Mouse (Mus musculus): ENCODE measurements around the gene Fam102a. TPM values are rescaled to one million over a fixed set of nuclear protein-coding genes. Genes with fewer than 3 reads are reported as not detected.

Gene Fam102a
- polyA plus RNA-seq, 1 experiment: 2.4 TPM

GRCm38 (mm10) chr2:32500461-32500860 is 34.7 kb upstream of the Fam102a start:
- Histone ChIP-seq H3ac (ENCODE audit: control insufficient read depth, insufficient read length, low read depth) (no peak overlapping the region), H3K27me3 (ENCODE audit: control insufficient read depth, insufficient read depth, insufficient read length) (no peaks in the 10 kb centered on the region), H3K79me2 (ENCODE audit: control insufficient read depth, insufficient read depth) (no peaks in the 10 kb centered on the region), H3K79me3 (ENCODE audit: low read depth) (no peaks in the 10 kb centered on the region), H3K36me3 (ENCODE audit: control insufficient read depth, insufficient read depth) (no peaks in the 10 kb centered on the region), H3K4me3 (ENCODE audit: insufficient read depth, poor library complexity, severe bottlenecking) (no peak overlapping the region)
- TF ChIP-seq MYOD1 (IDR thresholded peaks at IDR 0.05; ENCODE audit: control insufficient read depth, insufficient read length, low read depth): no peak
- no peak for TF ChIP-seq USF1 (IDR thresholded peaks at IDR 0.05; ENCODE audit: low read depth)
- no peak for TF ChIP-seq FOSL1 (IDR thresholded peaks at IDR 0.05; ENCODE audit: insufficient read depth, low read length, poor library complexity, severe bottlenecking)
- TF ChIP-seq CEBPB (IDR thresholded peaks at IDR 0.05; ENCODE audit: low read depth): no peak
- TF ChIP-seq MAX (IDR thresholded peaks at IDR 0.05): no peak
- TF ChIP-seq CTCF (IDR thresholded peaks at IDR 0.05; ENCODE audit: control insufficient read depth, insufficient read depth, insufficient read length): no peak
- no peak for TF ChIP-seq MYOG (IDR thresholded peaks at IDR 0.05; ENCODE audit: control insufficient read depth, extremely low read depth, insufficient read length)

DNA sequence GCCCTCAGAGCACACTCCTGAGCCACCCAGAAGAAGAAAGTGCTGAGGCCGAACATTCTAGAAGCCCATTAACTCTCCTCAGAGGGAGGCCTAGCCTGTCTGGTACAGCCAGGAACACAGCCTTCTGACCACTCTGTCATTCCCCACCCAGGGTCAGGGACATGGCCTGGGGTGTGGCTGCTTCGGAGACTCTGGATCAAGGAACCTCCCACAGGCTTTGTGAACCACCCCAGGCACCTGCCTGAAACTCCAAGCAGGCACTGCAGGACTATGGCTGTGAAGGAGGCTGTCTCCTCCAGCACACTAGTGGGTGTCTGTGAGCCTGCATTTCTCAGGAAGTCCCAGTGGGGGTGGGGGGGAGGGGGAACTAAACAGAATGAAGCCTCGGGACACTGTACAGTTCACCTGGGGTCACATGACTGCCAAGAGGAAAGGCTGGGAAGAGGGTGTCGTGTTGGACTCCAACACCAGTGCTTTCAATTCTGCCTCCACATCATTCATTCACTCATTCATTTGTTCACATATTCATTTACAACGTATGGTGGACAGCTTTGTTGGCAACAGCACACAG is 33.3 kb upstream of the Fam102a start:
- Histone ChIP-seq H3K79me2 (ENCODE audit: control insufficient read depth, insufficient read depth) (no peaks in the 10 kb centered on the region), H3K27me3 (ENCODE audit: control insufficient read depth, insufficient read depth, insufficient read length) (no peaks in the 10 kb centered on the region), H3K4me3 (ENCODE audit: insufficient read depth, poor library complexity, severe bottlenecking) (no peak overlapping the region), H3K79me3 (ENCODE audit: low read depth) (no peaks in the 10 kb centered on the region), H3ac (ENCODE audit: control insufficient read depth, insufficient read length, low read depth) (no peak overlapping the region), H3K36me3 (ENCODE audit: control insufficient read depth, insufficient read depth) (no peaks in the 10 kb centered on the region)
- TF ChIP-seq FOSL1 (IDR thresholded peaks at IDR 0.05; ENCODE audit: insufficient read depth, low read length, poor library complexity, severe bottlenecking) (no peak), CEBPB (IDR thresholded peaks at IDR 0.05; ENCODE audit: low read depth) (no peak), MYOG (IDR thresholded peaks at IDR 0.05; ENCODE audit: control insufficient read depth, extremely low read depth, insufficient read length) (no peak), USF1 (IDR thresholded peaks at IDR 0.05; ENCODE audit: low read depth) (no peak), CTCF (IDR thresholded peaks at IDR 0.05; ENCODE audit: control insufficient read depth, insufficient read depth, insufficient read length) (no peak), MAX (IDR thresholded peaks at IDR 0.05) (no peak), MYOD1 (IDR thresholded peaks at IDR 0.05; ENCODE audit: control insufficient read depth, insufficient read length, low read depth) (no peak)

DNA sequence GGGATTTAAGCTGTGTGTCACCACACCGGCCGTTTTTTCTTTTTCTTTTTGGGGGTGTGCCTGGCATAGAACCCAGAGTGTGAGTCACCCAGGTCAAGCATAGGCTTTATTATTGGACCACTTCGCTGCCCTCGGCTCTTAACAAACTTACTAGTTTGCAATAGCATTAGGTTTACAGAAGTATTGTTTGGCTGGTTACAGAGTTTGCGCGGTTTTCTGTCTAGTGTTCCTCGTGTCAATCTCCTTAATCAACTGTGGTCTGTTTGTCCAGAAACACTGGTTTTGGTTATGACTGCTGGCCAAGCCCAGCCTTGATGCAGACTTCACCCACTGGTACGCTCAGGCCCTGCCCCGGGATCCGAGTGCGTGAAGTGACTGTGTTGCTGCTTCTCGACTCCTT is 32.3 kb upstream of the Fam102a start:
- Histone ChIP-seq H3K36me3 (ENCODE audit: control insufficient read depth, insufficient read depth) (no peaks in the 10 kb centered on the region), H3ac (ENCODE audit: control insufficient read depth, insufficient read length, low read depth) (no peak overlapping the region)
- TF ChIP-seq CTCF (IDR thresholded peaks at IDR 0.05; ENCODE audit: control insufficient read depth, insufficient read depth, insufficient read length) (no peak), MAX (IDR thresholded peaks at IDR 0.05) (peak; percentile 5)

GRCm38 (mm10) chr2:32503588-32503987 is 31.5 kb upstream of the Fam102a start:
- Histone ChIP-seq H3K27me3 (ENCODE audit: control insufficient read depth, insufficient read depth, insufficient read length) (no peaks in the 10 kb centered on the region), H3K79me2 (ENCODE audit: control insufficient read depth, insufficient read depth) (no peaks in the 10 kb centered on the region), H3ac (ENCODE audit: control insufficient read depth, insufficient read length, low read depth) (no peak overlapping the region), H3K36me3 (ENCODE audit: control insufficient read depth, insufficient read depth) (no peaks in the 10 kb centered on the region), H3K79me3 (ENCODE audit: low read depth) (no peaks in the 10 kb centered on the region), H3K4me3 (ENCODE audit: insufficient read depth, poor library complexity, severe bottlenecking) (no peak overlapping the region)
- no peak for TF ChIP-seq FOSL1 (IDR thresholded peaks at IDR 0.05; ENCODE audit: insufficient read depth, low read length, poor library complexity, severe bottlenecking)
- TF ChIP-seq CEBPB (IDR thresholded peaks at IDR 0.05; ENCODE audit: low read depth): no peak
- no peak for TF ChIP-seq USF1 (IDR thresholded peaks at IDR 0.05; ENCODE audit: low read depth)
- TF ChIP-seq MYOG (IDR thresholded peaks at IDR 0.05; ENCODE audit: control insufficient read depth, extremely low read depth, insufficient read length): no peak
- TF ChIP-seq MAX (IDR thresholded peaks at IDR 0.05): no peak

More for the DNA sequence above, 32.3 kb upstream of the Fam102a start:
- Histone ChIP-seq H3K79me3 (ENCODE audit: low read depth) (no peaks in the 10 kb centered on the region), H3K79me2 (ENCODE audit: control insufficient read depth, insufficient read depth) (no peaks in the 10 kb centered on the region), H3K27me3 (ENCODE audit: control insufficient read depth, insufficient read depth, insufficient read length) (no peaks in the 10 kb centered on the region), H3K4me3 (ENCODE audit: insufficient read depth, poor library complexity, severe bottlenecking) (no peak overlapping the region)

DNA sequence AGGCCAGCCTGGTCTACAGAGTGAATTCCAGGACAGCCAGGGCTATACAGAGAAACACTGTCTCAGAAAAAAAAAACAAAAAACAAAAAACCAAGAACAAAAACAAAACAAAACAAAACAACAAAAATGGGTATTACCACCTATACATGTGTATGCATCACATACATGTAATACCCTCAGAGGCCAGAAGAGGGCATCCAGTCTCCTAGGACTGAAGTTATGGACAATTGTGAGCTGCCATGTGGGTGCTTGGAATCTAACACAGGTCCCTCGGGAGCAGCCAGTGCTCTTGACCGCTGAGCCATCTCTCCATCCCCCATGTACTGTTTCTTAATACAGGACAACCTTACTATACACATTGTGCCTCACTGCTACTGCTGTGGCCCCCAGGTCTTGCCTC is 29.6 kb upstream of the Fam102a start:
- Histone ChIP-seq H3K79me2 (ENCODE audit: control insufficient read depth, insufficient read depth) (no peaks in the 10 kb centered on the region), H3K27me3 (ENCODE audit: control insufficient read depth, insufficient read depth, insufficient read length) (no peaks in the 10 kb centered on the region), H3K4me3 (ENCODE audit: insufficient read depth, poor library complexity, severe bottlenecking) (no peak overlapping the region), H3ac (ENCODE audit: control insufficient read depth, insufficient read length, low read depth) (no peak overlapping the region), H3K36me3 (ENCODE audit: control insufficient read depth, insufficient read depth) (no peaks in the 10 kb centered on the region), H3K79me3 (ENCODE audit: low read depth) (no peaks in the 10 kb centered on the region)
- TF ChIP-seq FOSL1 (IDR thresholded peaks at IDR 0.05; ENCODE audit: insufficient read depth, low read length, poor library complexity, severe bottlenecking) (no peak), USF1 (IDR thresholded peaks at IDR 0.05; ENCODE audit: low read depth) (no peak), CTCF (IDR thresholded peaks at IDR 0.05; ENCODE audit: control insufficient read depth, insufficient read depth, insufficient read length) (no peak), MAX (IDR thresholded peaks at IDR 0.05) (no peak), CEBPB (IDR thresholded peaks at IDR 0.05; ENCODE audit: low read depth) (no peak), MYOG (IDR thresholded peaks at IDR 0.05; ENCODE audit: control insufficient read depth, extremely low read depth, insufficient read length) (no peak), MYOD1 (IDR thresholded peaks at IDR 0.05; ENCODE audit: control insufficient read depth, insufficient read length, low read depth) (no peak)
